In genomic region chr9:83630341-83630740, GRCm38 (mm10) we compare ENCODE assay signal across 20 mouse cellular contexts.
"Had no signal": no experiment of that assay in that cellular context is flagged by ENCODE, and none has a peak within 500 bp of the region (broad histone marks: within the 10 kb centered on the region; RNA-seq: fewer than 3 reads in every experiment).

No protein-coding gene starts in this region.

- H3K27ac ChIP-seq: liver, embryonic 15.5 days; lung, embryonic 15.5 days; macrophage; midbrain, embryonic 10.5 days; midbrain, embryonic 12.5 days had no signal

- H3K4me1 ChIP-seq: liver, embryonic 15.5 days; lung, embryonic 15.5 days had no signal

- ATAC-seq: liver, postnatal 0 days; lung, postnatal 0 days; midbrain, embryonic 16.5 days had no signal

- H3K27me3 ChIP-seq: liver, embryonic 15.5 days; lung, embryonic 15.5 days; midbrain, embryonic 12.5 days had no signal

- H3K36me3 ChIP-seq: liver, embryonic 15.5 days; lung, embryonic 15.5 days; midbrain, embryonic 10.5 days; midbrain, embryonic 12.5 days had no signal

- H3K9me3 ChIP-seq: liver, embryonic 15.5 days; lung, embryonic 15.5 days; midbrain, embryonic 10.5 days; midbrain, embryonic 12.5 days had no signal

- H3K4me2 ChIP-seq: liver, embryonic 15.5 days; lung, embryonic 15.5 days; midbrain, embryonic 12.5 days had no signal

- DNase-seq: liver, postnatal 0 days; lung, adult 2 months; lung, postnatal 14 days; lung, postnatal 36 days; retina, postnatal 1 day; right cerebral cortex, adult 18-20 months; right cerebral cortex, postnatal 25 days; right cerebral cortex, postnatal 4 days; spleen, adult 18-20 months; thymus, adult 18-20 months; thymus, postnatal 14 days; thymus, postnatal 36 days had no signal

- H3K9ac ChIP-seq: liver, embryonic 15.5 days; liver, postnatal 0 days; lung, embryonic 15.5 days; midbrain, embryonic 12.5 days had no signal

- H3K4me3 ChIP-seq: liver, embryonic 15.5 days; lung, embryonic 15.5 days; midbrain, embryonic 10.5 days; midbrain, embryonic 12.5 days; myocyte had no signal
